Mouse (Mus musculus) MEL (cell line): ENCODE measurements around the gene Rbpj. TPM values are rescaled to one million over a fixed set of nuclear protein-coding genes. Genes with fewer than 3 reads are reported as not detected.

Experiments used
- DNase-seq: peaks from one replicate; pipeline ENCODE4 v3.0.0; 2011; ENCODE audit warnings: low read depth, low spot score
- H3K27ac ChIP-seq: 2 replicates; pipeline ENCODE4 v1.5.1; 2012; ENCODE audit warnings: low read depth, mild to moderate bottlenecking, control low read depth, low read length, moderate library complexity; ENCODE audit not compliant: control insufficient read depth
- H3K27me3 ChIP-seq, 2 experiments: fragments of 150-350 bp in 1 of 2; sonication (generic) in 1 of 2; 2 replicates each; pipeline ENCODE4 v1.6.1; 2012; ENCODE audit warnings: low read length in 2 of 2, mild to moderate bottlenecking in 2 of 2, improper control_type of control experiment in 1 of 2, moderate library complexity in 1 of 2; ENCODE audit not compliant: insufficient read depth in 2 of 2, control insufficient read depth in 1 of 2
- H3K36me3 ChIP-seq, 2 experiments: 2 replicates each; pipeline ENCODE4 v1.6.1; 2012 to 2014; ENCODE audit warnings: low read length in 2 of 2, improper control_type of control experiment in 1 of 2, inconsistent platforms in 1 of 2, mild to moderate bottlenecking in 1 of 2; ENCODE audit not compliant: insufficient read depth in 2 of 2, control insufficient read depth in 1 of 2
- H3K4me1 ChIP-seq, 2 experiments: fragments of 150-350 bp in 1 of 2; sonication (generic) in 1 of 2; 2 replicates each; pipeline ENCODE4 v1.6.1; 2012; ENCODE audit warnings: low read length in 2 of 2, improper control_type of control experiment in 1 of 2, mild to moderate bottlenecking in 1 of 2; ENCODE audit not compliant: insufficient read depth in 2 of 2, control insufficient read depth in 1 of 2
- H3K4me3 ChIP-seq, 2 experiments: fragments of 150-350 bp in 1 of 2; sonication (generic) in 1 of 2; 2 replicates each; pipeline ENCODE4 v1.5.1; 2012; ENCODE audit warnings: low read depth in 2 of 2, low read length in 2 of 2, mild to moderate bottlenecking in 2 of 2, moderate library complexity in 2 of 2, control low read depth in 1 of 2, improper control_type of control experiment in 1 of 2; ENCODE audit not compliant: control insufficient read depth in 1 of 2, insufficient read depth in 1 of 2
- H3K79me2 ChIP-seq: 2 replicates; pipeline ENCODE4 v1.6.1; 2012; ENCODE audit warnings: mild to moderate bottlenecking, low read length, moderate library complexity; ENCODE audit not compliant: control insufficient read depth, poor library complexity, insufficient read depth
- H3K9ac ChIP-seq: 2 replicates; pipeline ENCODE4 v1.6.1; 2012; ENCODE audit warnings: low read depth, mild to moderate bottlenecking, control low read depth, low read length, moderate library complexity; ENCODE audit not compliant: control insufficient read depth, poor library complexity, severe bottlenecking
- H3K9me3 ChIP-seq: fragments of 150-350 bp; sonication (generic); replicated peaks from 2 replicates; pipeline ENCODE4 v1.6.1; 2012; ENCODE audit warnings: mild to moderate bottlenecking, low read length, improper control_type of control experiment, moderate library complexity; ENCODE audit not compliant: insufficient read depth
- BHLHE40 ChIP-seq: IDR thresholded peaks from 2 replicates; pipeline ENCODE4 v1.6.1; 2012; ENCODE audit warnings: low read depth, mild to moderate bottlenecking, inconsistent platforms, low read length, improper control_type of control experiment, borderline replicate concordance
- CHD2 ChIP-seq: IDR thresholded peaks from 2 replicates; pipeline ENCODE4 v1.6.1; 2011; ENCODE audit warnings: low read length, improper control_type of control experiment
- E2F4 ChIP-seq: IDR thresholded peaks from 2 replicates; pipeline ENCODE4 v1.6.1; 2011; ENCODE audit warnings: low read depth, low read length, improper control_type of control experiment, borderline replicate concordance
- EP300 ChIP-seq, 2 experiments: IDR thresholded peaks; 2 replicates each; pipeline ENCODE4 v1.6.1; 2011; ENCODE audit warnings: improper control_type of control experiment in 2 of 2, low read length in 2 of 2, low read depth in 1 of 2, mild to moderate bottlenecking in 1 of 2
- ETS1 ChIP-seq: IDR thresholded peaks from 2 replicates; pipeline ENCODE4 v1.6.1; 2012; ENCODE audit warnings: low read depth, mild to moderate bottlenecking, inconsistent platforms, low read length, improper control_type of control experiment, moderate library complexity
- GATA1 ChIP-seq: IDR thresholded peaks from 2 replicates; pipeline ENCODE4 v1.6.1; 2011; ENCODE audit warnings: low read depth, low read length, improper control_type of control experiment
- KAT2A ChIP-seq: conservative IDR thresholded peaks from 2 replicates; pipeline ENCODE4 v1.6.1; 2012; ENCODE audit warnings: low read depth, low read length, improper control_type of control experiment, inconsistent platforms
- MAFK ChIP-seq: IDR thresholded peaks from 2 replicates; pipeline ENCODE4 v1.6.1; 2011; ENCODE audit warnings: low read depth, mild to moderate bottlenecking, low read length, improper control_type of control experiment, borderline replicate concordance
- MAX ChIP-seq: IDR thresholded peaks from 2 replicates; pipeline ENCODE4 v1.6.1; 2011; ENCODE audit warnings: low read length, improper control_type of control experiment
- MAZ ChIP-seq: IDR thresholded peaks from 2 replicates; pipeline ENCODE4 v1.6.1; 2012; ENCODE audit warnings: low read depth, mild to moderate bottlenecking, inconsistent platforms, low read length, improper control_type of control experiment
- MYB ChIP-seq: IDR thresholded peaks from 2 replicates; pipeline ENCODE4 v1.6.1; 2011; ENCODE audit warnings: mild to moderate bottlenecking, low read depth, low read length, improper control_type of control experiment
- MYC ChIP-seq: IDR thresholded peaks from 2 replicates; pipeline ENCODE4 v1.6.1; 2011; ENCODE audit warnings: low read depth, mild to moderate bottlenecking, low read length, improper control_type of control experiment, moderate library complexity
- NELFE ChIP-seq: IDR thresholded peaks from 2 replicates; pipeline ENCODE4 v1.6.1; 2011; ENCODE audit warnings: low read depth, low read length, improper control_type of control experiment
- POLR2A ChIP-seq, 2 experiments: IDR thresholded peaks; 2 replicates each; pipeline ENCODE4 v1.6.1; 2011 to 2012; ENCODE audit warnings: low read length in 2 of 2, mild to moderate bottlenecking in 2 of 2, control low read depth in 1 of 2, improper control_type of control experiment in 1 of 2, low read depth in 1 of 2, moderate library complexity in 1 of 2; ENCODE audit not compliant: control insufficient read depth in 1 of 2, insufficient read depth in 1 of 2, poor library complexity in 1 of 2
- POLR2AphosphoS5 ChIP-seq: IDR thresholded peaks from 2 replicates; pipeline ENCODE4 v1.6.1; 2012; ENCODE audit warnings: low read depth, borderline replicate concordance, mild to moderate bottlenecking, inconsistent platforms, low read length, moderate library complexity, mixed read lengths
- RAD21 ChIP-seq: IDR thresholded peaks from 2 replicates; pipeline ENCODE4 v1.6.1; 2011; ENCODE audit warnings: mild to moderate bottlenecking, low read depth, low read length, improper control_type of control experiment
- RCOR1 ChIP-seq: IDR thresholded peaks from 2 replicates; pipeline ENCODE4 v1.6.1; 2012; ENCODE audit warnings: low read depth, mild to moderate bottlenecking, inconsistent platforms, low read length, improper control_type of control experiment
- SIN3A ChIP-seq: IDR thresholded peaks from 2 replicates; pipeline ENCODE4 v1.6.1; 2012; ENCODE audit warnings: low read length, improper control_type of control experiment, inconsistent platforms
- TAL1 ChIP-seq: IDR thresholded peaks from 2 replicates; pipeline ENCODE4 v1.6.1; 2012; ENCODE audit warnings: mild to moderate bottlenecking, inconsistent platforms, low read length, moderate library complexity, mixed read lengths
- TCF12 ChIP-seq: IDR thresholded peaks from 2 replicates; pipeline ENCODE4 v1.6.1; 2014; ENCODE audit warnings: low read depth, mild to moderate bottlenecking, inconsistent platforms, low read length, improper control_type of control experiment, moderate library complexity
- USF1 ChIP-seq: IDR thresholded peaks from 2 replicates; pipeline ENCODE4 v1.6.1; 2014; ENCODE audit warnings: low read depth, mild to moderate bottlenecking, inconsistent platforms, low read length, improper control_type of control experiment, moderate library complexity
- USF2 ChIP-seq, 2 experiments: IDR thresholded peaks; 2 replicates each; pipeline ENCODE4 v1.6.1; 2011 to 2012; ENCODE audit warnings: improper control_type of control experiment in 2 of 2, low read length in 2 of 2, borderline replicate concordance in 1 of 2, inconsistent platforms in 1 of 2, low read depth in 1 of 2, mild to moderate bottlenecking in 1 of 2; ENCODE audit not compliant: insufficient read depth in 1 of 2
- ZKSCAN1 ChIP-seq: IDR thresholded peaks from 2 replicates; pipeline ENCODE4 v1.6.1; 2012; ENCODE audit warnings: low read depth, mild to moderate bottlenecking, inconsistent platforms, low read length, improper control_type of control experiment, moderate library complexity
- ZMIZ1 ChIP-seq: IDR thresholded peaks from 2 replicates; pipeline ENCODE4 v1.6.1; 2012; ENCODE audit warnings: low read depth, mild to moderate bottlenecking, inconsistent platforms, low read length, improper control_type of control experiment, moderate library complexity
- ZNF384 ChIP-seq: IDR thresholded peaks from 2 replicates; pipeline ENCODE4 v1.6.1; 2012; ENCODE audit warnings: low read depth, mild to moderate bottlenecking, inconsistent platforms, low read length, improper control_type of control experiment
- polyA plus RNA-seq, 2 experiments: library from polyadenylated mRNA; stranded (reverse) in 1 of 2; unstranded in 1 of 2; fragments of >175 nt in 1 of 2; fragments of >200 nt in 1 of 2; gene quantifications; 2 replicates each; pipeline versions ENCODE4 v1.2.1 to v1.2.4; 2012; ENCODE audit warnings: low replicate concordance in 2 of 2, low read depth in 1 of 2; ENCODE audit not compliant: insufficient read length in 2 of 2, insufficient read depth in 1 of 2, missing spikeins in 1 of 2
- total RNA-seq: library from RNA; depleted of rRNA; stranded (reverse); fragments of 300-350 nt; gene quantifications from 2 replicates; pipeline ENCODE4 v1.2.3, GENCODE M21; 2012

Gene Rbpj
- total and polyA plus RNA-seq, 3 experiments = 6.0 to 34.5 (median 19.1) TPM

DNA sequence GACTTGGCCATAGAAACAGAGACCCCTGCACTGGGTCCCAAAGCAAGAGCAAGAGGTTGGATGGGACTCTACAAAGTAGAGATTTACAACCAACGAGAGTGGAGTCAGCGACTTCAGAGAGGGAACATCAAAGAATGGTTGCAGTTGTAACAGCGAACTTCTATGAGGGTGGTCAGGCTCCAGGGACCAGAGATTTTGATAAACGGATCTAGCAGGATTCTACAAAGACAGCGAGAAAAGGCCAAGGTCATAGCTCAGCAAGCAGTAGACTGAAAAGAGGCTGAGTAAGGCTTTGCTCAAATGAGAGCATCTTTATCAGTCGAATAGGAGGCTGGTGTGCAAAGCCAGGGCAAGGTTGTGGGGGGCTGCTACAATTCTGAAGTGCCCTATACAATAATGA lies 13.2 kb downstream of the Rbpj start:
- DNase-seq = no peak
- TF ChIP-seq RAD21 = no peak
- TF ChIP-seq MAX = no peak
- TF ChIP-seq CHD2 = no peak
- TF ChIP-seq RCOR1 = no peak
- no peak for TF ChIP-seq ZKSCAN1
- no peak for TF ChIP-seq POLR2A (IDR thresholded peaks at IDR 0.05; ENCODE audit: control insufficient read depth in 1 of 2, insufficient read depth in 1 of 2, low read depth in 1 of 2, low read length in 2 of 2, poor library complexity in 1 of 2)
- no peak for TF ChIP-seq NELFE
- no peak for TF ChIP-seq MAFK
- TF ChIP-seq USF1 = no peak
- no peak for TF ChIP-seq BHLHE40
- no peak for TF ChIP-seq GATA1
- no peak for TF ChIP-seq MYB
- no peak for TF ChIP-seq ZNF384
- TF ChIP-seq SIN3A = no peak
- TF ChIP-seq POLR2AphosphoS5 = no peak
- TF ChIP-seq KAT2A = no peak
- no peak for TF ChIP-seq TAL1
- no peak for TF ChIP-seq ETS1
- H3K4me3 ChIP-seq = no peak overlapping the region
- no peaks in the 10 kb centered on the region for H3K36me3 ChIP-seq
- no peak overlapping the region for H3K9ac ChIP-seq
- H3K4me1 ChIP-seq = no peaks in the 10 kb centered on the region
- no peaks in the 10 kb centered on the region for H3K27me3 ChIP-seq
- H3K9me3 ChIP-seq = no peaks in the 10 kb centered on the region
- no peaks in the 10 kb centered on the region for H3K79me2 ChIP-seq
- no peak overlapping the region for H3K27ac ChIP-seq

DNA sequence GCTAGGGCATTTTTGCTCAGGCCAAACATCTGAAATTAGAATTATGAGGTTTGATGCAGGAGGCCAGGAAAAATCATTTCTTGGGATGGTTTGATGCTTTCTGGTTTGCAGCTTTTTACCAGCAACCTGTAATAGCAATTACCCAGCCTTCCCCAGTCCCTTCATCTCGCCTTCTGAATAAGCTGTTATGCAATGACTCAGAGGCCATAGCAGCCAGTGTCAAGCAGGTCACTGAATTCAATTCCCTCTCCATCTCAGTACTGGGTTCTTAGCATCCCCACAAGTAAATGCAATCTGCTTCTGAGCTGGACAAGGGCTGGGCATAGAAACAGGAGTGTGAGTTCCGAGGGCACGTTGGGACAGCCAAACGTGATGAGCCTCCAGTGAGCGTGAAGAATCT lies 13.9 kb downstream of the Rbpj start:
- H3K36me3 ChIP-seq = no peaks in the 10 kb centered on the region
- H3K4me1 ChIP-seq = no peaks in the 10 kb centered on the region
- no peak for TF ChIP-seq SIN3A
- no peak for TF ChIP-seq RAD21
- no peak for TF ChIP-seq USF1
- no peak for TF ChIP-seq EP300 (IDR thresholded peaks at IDR 0.05; ENCODE audit: low read depth in 1 of 2, low read length in 2 of 2)
- TF ChIP-seq TCF12 = no peak
- TF ChIP-seq USF2 (IDR thresholded peaks at IDR 0.05; ENCODE audit: borderline replicate concordance in 1 of 2, insufficient read depth in 1 of 2, low read depth in 1 of 2, low read length in 2 of 2) = no peak
- TF ChIP-seq MYC = no peak
- TF ChIP-seq BHLHE40 = no peak
- TF ChIP-seq POLR2A (IDR thresholded peaks at IDR 0.05; ENCODE audit: control insufficient read depth in 1 of 2, insufficient read depth in 1 of 2, low read depth in 1 of 2, low read length in 2 of 2, poor library complexity in 1 of 2) = no peak
- TF ChIP-seq ZMIZ1 = no peak
- TF ChIP-seq E2F4 = no peak
- TF ChIP-seq KAT2A = no peak
- TF ChIP-seq RCOR1 = no peak
- TF ChIP-seq CHD2 = no peak
- TF ChIP-seq MAZ = no peak
- TF ChIP-seq MAX = no peak
- no peaks in the 10 kb centered on the region for H3K27me3 ChIP-seq
- no peaks in the 10 kb centered on the region for H3K79me2 ChIP-seq
- no peaks in the 10 kb centered on the region for H3K9me3 ChIP-seq
- no peak overlapping the region for H3K27ac ChIP-seq
- H3K9ac ChIP-seq = no peak overlapping the region
- H3K4me3 ChIP-seq = no peak overlapping the region
- DNase-seq = no peak
